Mouse (Mus musculus): ENCODE results near the gene Rap1gds1. TPM values are rescaled to one million over a fixed set of nuclear protein-coding genes. Genes with fewer than 3 reads are reported as not detected.

Gene Rap1gds1
- polyA plus RNA-seq, 1 experiment: 15.4 TPM

GRCm38 (mm10) chr3:139000071-139000867 is 74.7 kb downstream of the Rap1gds1 start:
- Histone ChIP-seq H3K36me3 (ENCODE audit: control insufficient read depth, insufficient read depth, low read length) (peaks cover 7% of the 10 kb centered on the region; the same call in 1 of the 2 replicates), H3K4me3 (ENCODE audit: extremely low read depth, insufficient read depth, insufficient read length) (no peak overlapping the region), H3K27ac (ENCODE audit: insufficient read depth, low read length) (no peak overlapping the region), H3K4me1 (ENCODE audit: control insufficient read depth, insufficient read depth, insufficient read length) (no peaks in the 10 kb centered on the region), H3K27me3 (ENCODE audit: control insufficient read depth, insufficient read depth, low read length) (no peaks in the 10 kb centered on the region)
- WGBS: 74% methylated on average over 9 of the region's 9 CpGs
- TF ChIP-seq CTCF (IDR thresholded peaks at IDR 0.05; ENCODE audit: extremely low read depth, insufficient read depth, insufficient read length, insufficient replicate concordance): no peak
- TF ChIP-seq POLR2A (IDR thresholded peaks at IDR 0.05; ENCODE audit: low read depth, low read length): no peak
- no peak for DNase-seq (ENCODE audit: low read depth in 1 of 2, low spot score in 2 of 2)

- TF ChIP-seq POLR2A (IDR thresholded peaks at IDR 0.05; ENCODE audit: low read depth, low read length) (no peak), CTCF (IDR thresholded peaks at IDR 0.05; ENCODE audit: extremely low read depth, insufficient read depth, insufficient read length, insufficient replicate concordance) (no peak)
- 89% methylated on average over 5 of the region's 5 CpGs for WGBS
- no peaks in the 10 kb centered on the region for H3K4me1 ChIP-seq (ENCODE audit: control insufficient read depth, insufficient read depth, insufficient read length)
- no peak overlapping the region for H3K27ac ChIP-seq (ENCODE audit: insufficient read depth, low read length)
- H3K4me3 ChIP-seq (ENCODE audit: extremely low read depth, insufficient read depth, insufficient read length): no peak overlapping the region
- H3K27me3 ChIP-seq (ENCODE audit: control insufficient read depth, insufficient read depth, low read length): no peaks in the 10 kb centered on the region
- H3K36me3 ChIP-seq (ENCODE audit: control insufficient read depth, insufficient read depth, low read length): peaks cover 5% of the 10 kb centered on the region; the same call in 1 of the 2 replicates
- no peak for DNase-seq (ENCODE audit: low read depth in 1 of 2, low spot score in 2 of 2)
Observed at GRCm38 (mm10) chr3:138993473-138993872, 81.5 kb downstream of the Rap1gds1 start.

GRCm38 (mm10) chr3:138991367-138991766 is 83.6 kb downstream of the Rap1gds1 start:
- TF ChIP-seq CTCF (IDR thresholded peaks at IDR 0.05; ENCODE audit: extremely low read depth, insufficient read depth, insufficient read length, insufficient replicate concordance): no peak
- no peak for TF ChIP-seq POLR2A (IDR thresholded peaks at IDR 0.05; ENCODE audit: low read depth, low read length)
- Histone ChIP-seq H3K4me3 (ENCODE audit: extremely low read depth, insufficient read depth, insufficient read length) (no peak overlapping the region), H3K4me1 (ENCODE audit: control insufficient read depth, insufficient read depth, insufficient read length) (no peaks in the 10 kb centered on the region), H3K36me3 (ENCODE audit: control insufficient read depth, insufficient read depth, low read length) (no peaks in the 10 kb centered on the region), H3K27me3 (ENCODE audit: control insufficient read depth, insufficient read depth, low read length) (no peaks in the 10 kb centered on the region), H3K27ac (ENCODE audit: insufficient read depth, low read length) (no peak overlapping the region)
- WGBS: 90% methylated on average over 1 of the region's 1 CpGs
- DNase-seq (ENCODE audit: low read depth in 1 of 2, low spot score in 2 of 2): no peak

- no peaks in the 10 kb centered on the region for H3K4me1 ChIP-seq (ENCODE audit: control insufficient read depth, insufficient read depth, insufficient read length)
- no peak for TF ChIP-seq CTCF (IDR thresholded peaks at IDR 0.05; ENCODE audit: extremely low read depth, insufficient read depth, insufficient read length, insufficient replicate concordance)
- TF ChIP-seq POLR2A (IDR thresholded peaks at IDR 0.05; ENCODE audit: low read depth, low read length): no peak
- WGBS: 86% methylated on average over 7 of the region's 7 CpGs
- DNase-seq (ENCODE audit: low read depth in 1 of 2, low spot score in 2 of 2): no peak
- no peaks in the 10 kb centered on the region for H3K27me3 ChIP-seq (ENCODE audit: control insufficient read depth, insufficient read depth, low read length)
- no peaks in the 10 kb centered on the region for H3K36me3 ChIP-seq (ENCODE audit: control insufficient read depth, insufficient read depth, low read length)
- H3K27ac ChIP-seq (ENCODE audit: insufficient read depth, low read length): no peak overlapping the region
- no peak overlapping the region for H3K4me3 ChIP-seq (ENCODE audit: extremely low read depth, insufficient read depth, insufficient read length)
Observed at GRCm38 (mm10) chr3:138989141-138989540, 85.9 kb downstream of the Rap1gds1 start.

- 81% methylated on average over 5 of the region's 5 CpGs for WGBS
- no peak for TF ChIP-seq POLR2A (IDR thresholded peaks at IDR 0.05; ENCODE audit: low read depth, low read length)
- TF ChIP-seq CTCF (IDR thresholded peaks at IDR 0.05; ENCODE audit: extremely low read depth, insufficient read depth, insufficient read length, insufficient replicate concordance): no peak
- H3K36me3 ChIP-seq (ENCODE audit: control insufficient read depth, insufficient read depth, low read length): peaks cover 3% of the 10 kb centered on the region
- H3K27me3 ChIP-seq (ENCODE audit: control insufficient read depth, insufficient read depth, low read length): no peaks in the 10 kb centered on the region
- H3K4me1 ChIP-seq (ENCODE audit: control insufficient read depth, insufficient read depth, insufficient read length): no peaks in the 10 kb centered on the region
- no peak for DNase-seq (ENCODE audit: low read depth in 1 of 2, low spot score in 2 of 2)
- no peak overlapping the region for H3K4me3 ChIP-seq (ENCODE audit: extremely low read depth, insufficient read depth, insufficient read length)
- no peak overlapping the region for H3K27ac ChIP-seq (ENCODE audit: insufficient read depth, low read length)
Observed at GRCm38 (mm10) chr3:138988004-138988403, 87.0 kb downstream of the Rap1gds1 start.

- H3K27me3 ChIP-seq (ENCODE audit: control insufficient read depth, insufficient read depth, low read length): no peaks in the 10 kb centered on the region
- H3K4me1 ChIP-seq (ENCODE audit: control insufficient read depth, insufficient read depth, insufficient read length): no peaks in the 10 kb centered on the region
- TF ChIP-seq POLR2A (IDR thresholded peaks at IDR 0.05; ENCODE audit: low read depth, low read length) (no peak), CTCF (IDR thresholded peaks at IDR 0.05; ENCODE audit: extremely low read depth, insufficient read depth, insufficient read length, insufficient replicate concordance) (no peak)
- H3K36me3 ChIP-seq (ENCODE audit: control insufficient read depth, insufficient read depth, low read length): peaks cover 3% of the 10 kb centered on the region
- H3K27ac ChIP-seq (ENCODE audit: insufficient read depth, low read length): no peak overlapping the region
- WGBS: 87% methylated on average over 6 of the region's 6 CpGs
- H3K4me3 ChIP-seq (ENCODE audit: extremely low read depth, insufficient read depth, insufficient read length): no peak overlapping the region
- DNase-seq (ENCODE audit: low read depth in 1 of 2, low spot score in 2 of 2): no peak
Observed at GRCm38 (mm10) chr3:138982249-138982648, 92.8 kb downstream of the Rap1gds1 start.

- Histone ChIP-seq H3K4me1 (ENCODE audit: control insufficient read depth, insufficient read depth, insufficient read length) (no peaks in the 10 kb centered on the region), H3K27ac (ENCODE audit: insufficient read depth, low read length) (no peak overlapping the region), H3K27me3 (ENCODE audit: control insufficient read depth, insufficient read depth, low read length) (no peaks in the 10 kb centered on the region), H3K4me3 (ENCODE audit: extremely low read depth, insufficient read depth, insufficient read length) (no peak overlapping the region), H3K36me3 (ENCODE audit: control insufficient read depth, insufficient read depth, low read length) (peaks cover 4% of the 10 kb centered on the region)
- 96% methylated on average over 1 of the region's 1 CpGs for WGBS
- DNase-seq (ENCODE audit: low read depth in 1 of 2, low spot score in 2 of 2): no peak
- no peak for TF ChIP-seq POLR2A (IDR thresholded peaks at IDR 0.05; ENCODE audit: low read depth, low read length)
- TF ChIP-seq CTCF (IDR thresholded peaks at IDR 0.05; ENCODE audit: extremely low read depth, insufficient read depth, insufficient read length, insufficient replicate concordance): no peak
Observed at GRCm38 (mm10) chr3:138977413-138977812, 97.6 kb downstream of the Rap1gds1 start.
